Mouse (Mus musculus) liver, postnatal 0 days (tissue): ENCODE measurements around the gene Faf1.

Experiments used
- CTCF ChIP-seq: sonication (generic); IDR thresholded peaks from 2 replicates; pipeline ENCODE4 v1.5.1; 2016; ENCODE audit warnings: antibody characterized with exemption, low read depth
- EP300 ChIP-seq: IDR thresholded peaks from 2 replicates; pipeline ENCODE4 v1.6.1; 2016; ENCODE audit warnings: antibody characterized with exemption, low read depth, mild to moderate bottlenecking

DNA sequence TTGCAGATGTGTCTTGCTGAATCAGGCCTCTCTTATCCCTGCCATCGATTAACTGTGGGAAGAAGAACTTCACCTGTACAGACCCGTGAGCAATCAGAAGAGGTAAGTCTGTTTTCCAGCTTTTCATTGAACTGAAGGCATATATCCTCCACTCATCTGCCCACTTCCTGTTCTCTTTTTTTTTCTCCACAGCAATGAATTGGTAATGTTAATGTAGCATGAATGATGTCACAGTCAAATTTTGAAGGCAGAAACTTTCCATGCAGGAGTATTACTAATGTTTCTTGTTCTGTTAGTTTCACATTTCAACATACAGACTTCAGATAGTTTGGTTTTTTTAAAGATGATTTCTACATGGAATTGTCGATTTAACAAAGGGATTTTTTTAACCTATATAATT, 153.4 kb downstream of the Faf1 start:
- TF ChIP-seq CTCF (no peak), EP300 (no peak)
